Mouse (Mus musculus) limb, embryonic 10.5 days (tissue): ENCODE measurements at regions not wholly inside any gene's neighbourhood (a gene's known extent, or its start where the extent isn't known, plus 50 kb on each side); places are given as distances from the start of the nearest gene placed in this dataset.

Source experiments
- DNase-seq: peaks from one replicate; pipeline ENCODE4 v3.0.0-alpha.2; 2017; ENCODE audit warnings: low spot score
- H3K27ac ChIP-seq: fragments of 300-500 bp; sonication (generic); 2 replicates; pipeline ENCODE4 v1.5.1; 2016; ENCODE audit warnings: mild to moderate bottlenecking
- H3K27me3 ChIP-seq: fragments of 300-500 bp; sonication (generic); 2 replicates; pipeline ENCODE4 v1.6.1; 2016; ENCODE audit warnings: low read depth, mild to moderate bottlenecking; ENCODE audit not compliant: poor library complexity, severe bottlenecking
- H3K36me3 ChIP-seq: fragments of 300-500 bp; sonication (generic); 2 replicates; pipeline ENCODE4 v1.6.1; 2016; ENCODE audit warnings: mild to moderate bottlenecking, moderate library complexity
- H3K4me1 ChIP-seq: fragments of 300-500 bp; sonication (generic); 2 replicates; pipeline ENCODE4 v1.6.1; 2016
- H3K4me3 ChIP-seq: fragments of 300-500 bp; sonication (generic); 2 replicates; pipeline ENCODE4 v1.5.1; 2016; ENCODE audit warnings: mild to moderate bottlenecking, moderate library complexity
- H3K9me3 ChIP-seq: fragments of 300-500 bp; sonication (generic); replicated peaks from 2 replicates; pipeline ENCODE4 v1.6.1; 2016; ENCODE audit warnings: mild to moderate bottlenecking
- WGBS: fragments of 180-500 bp; shearing (Covaris S2); methylation state at CpG from one replicate; pipeline ENCODE4 v1.1.7; 2016; 5-methylcytosine and 5-hydroxymethylcytosine counted together

- no peak overlapping the region for H3K4me3 ChIP-seq
- no peaks in the 10 kb centered on the region for H3K9me3 ChIP-seq
- H3K4me1 ChIP-seq, result no peaks in the 10 kb centered on the region
- H3K27ac ChIP-seq, result no peak overlapping the region
- WGBS, result 54% methylated on average over 5 of the region's 5 CpGs
- H3K36me3 ChIP-seq, result no peaks in the 10 kb centered on the region
- no peaks in the 10 kb centered on the region for H3K27me3 ChIP-seq
- no peak for DNase-seq
Observed at GRCm38 (mm10) chr5:7428291-7428690, 83.7 kb upstream of the Zfp804b start.

DNA sequence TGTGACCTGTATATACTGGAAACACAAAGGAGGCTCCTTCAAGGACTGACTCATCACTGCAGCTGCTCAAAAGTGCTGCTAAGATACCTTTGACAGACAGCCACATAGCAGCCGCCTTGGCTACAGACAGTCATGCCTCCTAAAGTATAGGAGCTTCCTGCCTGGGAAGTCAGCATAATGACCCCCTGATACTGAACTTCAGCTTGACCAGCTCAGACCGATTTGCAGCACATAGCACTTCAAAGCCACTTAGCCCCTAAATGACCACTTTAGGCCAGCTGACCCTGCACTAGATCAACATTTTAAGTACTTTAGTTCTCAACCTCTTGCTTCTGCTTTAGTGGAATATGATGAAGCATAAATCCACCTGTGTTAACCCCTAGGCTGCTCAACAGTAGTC, 91.9 kb upstream of the Zfp804b start:
- Histone ChIP-seq H3K9me3 (no peaks in the 10 kb centered on the region), H3K36me3 (no peaks in the 10 kb centered on the region), H3K4me1 (no peaks in the 10 kb centered on the region), H3K27ac (no peak overlapping the region), H3K4me3 (no peak overlapping the region), H3K27me3 (no peaks in the 10 kb centered on the region)
- DNase-seq, result no peak
- 73% methylated on average over 2 of the region's 2 CpGs for WGBS

GRCm38 (mm10) chr5:7448001-7448400, 103.4 kb upstream of the Zfp804b start:
- Histone ChIP-seq H3K9me3 (no peaks in the 10 kb centered on the region), H3K27ac (no peak overlapping the region), H3K4me1 (no peaks in the 10 kb centered on the region), H3K36me3 (no peaks in the 10 kb centered on the region), H3K27me3 (no peaks in the 10 kb centered on the region), H3K4me3 (no peak overlapping the region)
- 90% methylated on average over 2 of the region's 2 CpGs for WGBS
- no peak for DNase-seq

DNA sequence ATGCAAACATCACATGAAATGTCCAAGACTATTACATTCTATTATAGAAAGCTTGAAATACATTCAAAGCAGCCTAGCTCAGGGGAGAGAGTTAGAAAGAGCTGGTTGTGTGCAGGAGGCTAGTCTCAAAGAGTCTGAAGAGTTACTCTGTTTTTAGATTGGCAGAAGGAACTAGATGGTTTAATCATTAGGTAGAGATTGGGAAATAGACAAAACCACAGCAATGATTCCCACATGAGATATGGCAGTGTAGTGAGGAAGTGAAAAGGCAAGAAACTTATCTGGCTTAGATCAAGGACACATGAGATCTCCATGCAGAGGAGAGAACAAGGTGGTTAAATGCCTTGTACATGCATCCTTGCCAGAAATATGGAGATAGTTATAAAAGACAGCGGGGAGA, 110.3 kb upstream of the Zfp804b start:
- Histone ChIP-seq H3K4me1 (no peaks in the 10 kb centered on the region), H3K27ac (no peak overlapping the region), H3K36me3 (no peaks in the 10 kb centered on the region), H3K27me3 (no peaks in the 10 kb centered on the region), H3K9me3 (no peaks in the 10 kb centered on the region), H3K4me3 (no peak overlapping the region)
- DNase-seq, result no peak
- WGBS, result 95% methylated on average over 1 of the region's 1 CpGs

- DNase-seq, result no peak
- Histone ChIP-seq H3K36me3 (no peaks in the 10 kb centered on the region), H3K4me1 (no peaks in the 10 kb centered on the region), H3K9me3 (no peaks in the 10 kb centered on the region), H3K27me3 (no peaks in the 10 kb centered on the region), H3K4me3 (no peak overlapping the region), H3K27ac (no peak overlapping the region)
- 81% methylated on average over 3 of the region's 3 CpGs for WGBS
Observed at GRCm38 (mm10) chr5:7457102-7457501, 112.5 kb upstream of the Zfp804b start.

- WGBS, result 73% methylated on average over 2 of the region's 2 CpGs
- Histone ChIP-seq H3K27me3 (no peaks in the 10 kb centered on the region), H3K27ac (no peak overlapping the region), H3K9me3 (no peaks in the 10 kb centered on the region), H3K4me1 (no peaks in the 10 kb centered on the region), H3K36me3 (no peaks in the 10 kb centered on the region), H3K4me3 (no peak overlapping the region)
- DNase-seq, result no peak
Observed at GRCm38 (mm10) chr5:7489150-7489549, 144.6 kb upstream of the Zfp804b start.

GRCm38 (mm10) chr5:7489602-7490001, 145.0 kb upstream of the Zfp804b start:
- H3K9me3 ChIP-seq, result no peaks in the 10 kb centered on the region
- H3K4me1 ChIP-seq, result no peaks in the 10 kb centered on the region
- H3K36me3 ChIP-seq, result no peaks in the 10 kb centered on the region
- H3K4me3 ChIP-seq, result no peak overlapping the region
- H3K27me3 ChIP-seq, result no peaks in the 10 kb centered on the region
- H3K27ac ChIP-seq, result no peak overlapping the region
- 78% methylated on average over 3 of the region's 3 CpGs for WGBS
- no peak for DNase-seq

GRCm38 (mm10) chr5:7517520-7518181, 173.1 kb upstream of the Zfp804b start:
- H3K27ac ChIP-seq, result no peak overlapping the region
- no peaks in the 10 kb centered on the region for H3K27me3 ChIP-seq
- H3K36me3 ChIP-seq, result no peaks in the 10 kb centered on the region
- H3K4me1 ChIP-seq, result no peaks in the 10 kb centered on the region
- no peak for DNase-seq
- no peaks in the 10 kb centered on the region for H3K9me3 ChIP-seq
- H3K4me3 ChIP-seq, result no peak overlapping the region
- 76% methylated on average over 3 of the region's 3 CpGs for WGBS

DNA sequence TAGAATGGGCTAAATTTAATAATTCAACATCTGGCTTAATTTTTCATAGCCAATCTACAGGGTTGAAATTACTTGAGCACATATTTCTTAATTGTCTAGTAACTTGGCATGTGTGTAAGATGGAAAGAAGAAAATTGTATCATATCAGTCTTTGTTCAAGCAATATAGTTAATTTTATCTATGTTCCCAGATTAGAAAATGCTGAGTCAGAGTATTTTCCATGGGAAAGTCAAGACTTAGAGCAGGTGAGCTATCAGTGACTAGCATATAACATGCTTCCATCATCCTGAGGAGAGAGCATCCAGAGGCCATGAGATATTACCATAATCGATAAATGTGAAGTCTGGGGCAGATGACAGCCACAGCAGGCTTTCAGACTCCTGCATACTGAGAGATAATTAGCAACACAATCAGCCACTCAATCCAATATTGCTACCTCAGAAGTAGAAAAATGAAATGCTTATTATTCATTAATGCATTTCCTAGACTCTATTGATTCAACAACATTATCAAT, 188.2 kb upstream of the Zfp804b start:
- no peak for DNase-seq
- H3K36me3 ChIP-seq, result no peaks in the 10 kb centered on the region
- no peak overlapping the region for H3K27ac ChIP-seq
- WGBS, result 83% methylated on average over 1 of the region's 1 CpGs
- no peak overlapping the region for H3K4me3 ChIP-seq
- H3K9me3 ChIP-seq, result no peaks in the 10 kb centered on the region
- H3K4me1 ChIP-seq, result no peaks in the 10 kb centered on the region
- no peaks in the 10 kb centered on the region for H3K27me3 ChIP-seq

GRCm38 (mm10) chr5:7539812-7540645, 195.5 kb upstream of the Zfp804b start:
- no peaks in the 10 kb centered on the region for H3K9me3 ChIP-seq
- no peaks in the 10 kb centered on the region for H3K36me3 ChIP-seq
- WGBS, result 54% methylated on average over 2 of the region's 2 CpGs
- H3K4me1 ChIP-seq, result no peaks in the 10 kb centered on the region; the same call in 1 of the 2 replicates
- no peaks in the 10 kb centered on the region for H3K27me3 ChIP-seq
- DNase-seq, result peak; percentile 29
- H3K27ac ChIP-seq, result no peak overlapping the region
- no peak overlapping the region for H3K4me3 ChIP-seq

DNA sequence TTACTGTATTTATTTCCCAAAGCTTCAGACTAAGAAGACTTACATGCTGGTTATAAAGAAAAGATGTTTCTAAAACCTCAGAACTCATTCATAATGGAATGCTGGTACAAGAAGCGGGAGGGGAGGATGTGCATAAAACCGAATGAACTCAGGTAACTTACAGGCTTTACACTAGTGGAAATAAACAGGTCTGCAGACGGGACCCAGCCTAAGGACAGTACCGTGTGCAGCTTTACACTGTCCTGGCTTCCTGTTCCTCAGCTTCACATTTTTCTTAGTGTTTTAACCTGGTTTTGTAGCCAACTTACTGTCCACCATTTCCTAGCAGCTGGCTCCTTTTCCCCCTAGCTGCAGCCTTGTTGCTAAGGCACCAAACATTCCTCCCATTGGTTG, 196.1 kb upstream of the Zfp804b start:
- H3K9me3 ChIP-seq, result no peaks in the 10 kb centered on the region
- H3K27ac ChIP-seq, result no peak overlapping the region
- H3K27me3 ChIP-seq, result no peaks in the 10 kb centered on the region
- no peak for DNase-seq
- H3K36me3 ChIP-seq, result no peaks in the 10 kb centered on the region
- H3K4me3 ChIP-seq, result no peak overlapping the region
- H3K4me1 ChIP-seq, result no peaks in the 10 kb centered on the region; the same call in 1 of the 2 replicates
- 83% methylated on average over 4 of the region's 4 CpGs for WGBS

DNA sequence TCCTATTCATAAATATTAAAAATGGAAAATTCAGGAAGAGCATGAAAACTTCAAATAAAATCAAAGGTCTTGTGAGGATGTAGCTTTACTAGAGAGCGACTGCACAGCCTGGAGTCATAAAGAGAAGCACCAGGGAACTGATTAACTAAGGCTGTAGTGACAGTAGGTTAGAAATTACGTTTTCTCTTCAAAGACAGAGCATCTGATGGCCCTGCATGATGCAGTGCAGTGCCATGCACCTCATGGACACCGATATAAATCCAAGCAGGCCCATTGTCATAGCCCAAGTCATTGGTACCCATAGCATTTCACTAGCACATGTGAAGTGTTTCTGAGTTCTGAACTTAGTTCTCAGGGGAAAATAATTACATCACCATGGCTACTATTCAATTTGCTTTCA, 199.3 kb upstream of the Zfp804b start:
- Histone ChIP-seq H3K4me1 (no peaks in the 10 kb centered on the region; the same call in 1 of the 2 replicates), H3K9me3 (no peaks in the 10 kb centered on the region), H3K27me3 (no peaks in the 10 kb centered on the region), H3K27ac (no peak overlapping the region), H3K36me3 (no peaks in the 10 kb centered on the region), H3K4me3 (no peak overlapping the region)
- DNase-seq, result no peak
- 70% methylated on average over 3 of the region's 3 CpGs for WGBS

DNA sequence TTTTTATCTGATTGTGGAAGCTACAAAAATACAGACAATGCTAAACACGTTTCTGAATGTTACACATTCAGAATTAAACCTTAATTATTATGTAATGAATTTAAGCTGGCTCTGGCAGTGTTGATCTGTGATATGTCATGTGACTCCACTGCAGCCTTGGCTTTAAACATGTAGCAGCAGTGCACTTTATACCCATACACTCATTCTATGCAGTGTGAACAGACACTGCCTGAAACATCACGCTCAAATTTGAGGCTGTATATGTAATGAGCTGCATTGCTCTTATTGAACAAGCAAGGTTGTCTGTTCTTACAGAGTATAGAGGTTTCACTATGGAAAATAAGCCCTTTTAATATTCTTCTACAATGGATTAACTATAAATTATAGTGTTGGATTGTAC, 235.9 kb upstream of the Zfp804b start:
- Histone ChIP-seq H3K4me3 (no peak overlapping the region), H3K27ac (no peak overlapping the region), H3K9me3 (no peaks in the 10 kb centered on the region), H3K36me3 (no peaks in the 10 kb centered on the region), H3K4me1 (no peaks in the 10 kb centered on the region), H3K27me3 (no peaks in the 10 kb centered on the region)
- 66% methylated on average over 2 of the region's 2 CpGs for WGBS
- no peak for DNase-seq
